Mouse (Mus musculus) heart, embryonic 15.5 days (tissue): ENCODE data around the gene Med24. TPM values are rescaled to one million over a fixed set of nuclear protein-coding genes. Genes with fewer than 3 reads are reported as not detected.
A peak's percentile ranks its signal among the peaks of the same experiment; 100 is the strongest.

Experiments used
- ATAC-seq: fragments of 200-750 bp; cut with Nextera tagmentation; replicated peaks from 2 replicates; pipeline ENCODE4 v1.8.0; 2017; ENCODE audit warnings: low read depth, moderate TSS enrichment; ENCODE audit not compliant: insufficient number of reproducible peaks, insufficient read depth, low FRiP score
- H3K27ac ChIP-seq: fragments of 300-500 bp; sonication (generic); 2 replicates; pipeline ENCODE4 v1.5.1; 2015; ENCODE audit warnings: mild to moderate bottlenecking, inconsistent platforms
- H3K27me3 ChIP-seq: fragments of 300-500 bp; sonication (generic); 2 replicates; pipeline ENCODE4 v1.6.1; 2015; ENCODE audit warnings: inconsistent platforms
- H3K36me3 ChIP-seq: fragments of 300-500 bp; sonication (generic); 2 replicates; pipeline ENCODE4 v1.6.1; 2015; ENCODE audit warnings: mild to moderate bottlenecking, inconsistent platforms
- H3K4me1 ChIP-seq: fragments of 300-500 bp; sonication (generic); replicated peaks from 2 replicates; pipeline ENCODE4 v1.6.1; 2015; ENCODE audit warnings: inconsistent platforms
- H3K4me2 ChIP-seq: fragments of 300-500 bp; sonication (generic); 2 replicates; pipeline ENCODE4 v1.6.1; 2015; ENCODE audit warnings: inconsistent platforms, mild to moderate bottlenecking, moderate library complexity
- H3K4me3 ChIP-seq: fragments of 300-500 bp; sonication (generic); 2 replicates; pipeline ENCODE4 v1.5.1; 2015; ENCODE audit warnings: mild to moderate bottlenecking, inconsistent platforms
- H3K9ac ChIP-seq: fragments of 300-500 bp; sonication (generic); 2 replicates; pipeline ENCODE4 v1.6.1; 2015; ENCODE audit warnings: mild to moderate bottlenecking, inconsistent platforms
- H3K9me3 ChIP-seq: fragments of 300-500 bp; sonication (generic); replicated peaks from 2 replicates; pipeline ENCODE4 v1.6.1; 2016; ENCODE audit warnings: inconsistent platforms
- WGBS: fragments of 180-500 bp; shearing (Covaris S2); methylation state at CpG from one replicate; pipeline ENCODE4 v1.1.7; 2015; ENCODE audit warnings: mixed read lengths; 5-methylcytosine and 5-hydroxymethylcytosine counted together
- polyA plus RNA-seq: library from polyadenylated mRNA; unstranded; fragments of >200 nt; fragmentation: Nextera tagmentation; extraction: Ambion mirVana; gene quantifications from 2 replicates; pipeline ENCODE4 v1.2.1, GENCODE M21; 2015

The Med24 gene
- polyA plus RNA-seq, 1 experiment from 2014 or later: 33.5 TPM

GRCm38 (mm10) chr11:98710416-98711045 is 18.7 kb downstream of the Med24 start:
- H3K4me2 ChIP-seq: 0 out of 2 replicates have a peak overlapping the region, but pooled peaks have one; percentile 14
- H3K27me3 ChIP-seq: no peaks in the 10 kb centered on the region
- H3K36me3 ChIP-seq: peaks cover 48% of the 10 kb centered on the region; the same call in 1 of the 2 replicates
- peaks cover 37% of the 10 kb centered on the region for H3K4me1 ChIP-seq
- peak; percentile 21; the same call in 1 of the 2 replicates for ATAC-seq
- no peak overlapping the region for H3K4me3 ChIP-seq
- WGBS: 38% methylated on average over 12 of the region's 12 CpGs
- H3K9ac ChIP-seq: no peak overlapping the region
- H3K9me3 ChIP-seq: no peaks in the 10 kb centered on the region
- H3K27ac ChIP-seq: peak overlapping the region; percentile 84

- Histone ChIP-seq H3K9me3 (no peaks in the 10 kb centered on the region), H3K36me3 (peaks cover 43% of the 10 kb centered on the region), H3K4me1 (peaks cover 37% of the 10 kb centered on the region), H3K4me2 (0 out of 2 replicates have a peak overlapping the region, but pooled peaks have one; percentile 0), H3K27ac (peak overlapping the region; percentile 84), H3K9ac (0 out of 2 replicates have a peak overlapping the region, but pooled peaks have one; percentile 13), H3K4me3 (no peak overlapping the region), H3K27me3 (no peaks in the 10 kb centered on the region)
- no peak for ATAC-seq
- WGBS: 56% methylated on average over 26 of the region's 26 CpGs
Measured at GRCm38 (mm10) chr11:98709001-98709741, 20.1 kb downstream of the Med24 start.

GRCm38 (mm10) chr11:98708282-98708956 is 20.8 kb downstream of the Med24 start:
- WGBS: 72% methylated on average over 19 of the region's 19 CpGs
- ATAC-seq: no peak; the same call in 1 of the 2 replicates

GRCm38 (mm10) chr11:98707401-98708281 is 21.6 kb downstream of the Med24 start:
- H3K4me1 ChIP-seq: peaks cover 37% of the 10 kb centered on the region
- ATAC-seq: peak; percentile 67
- no peak overlapping the region for H3K9ac ChIP-seq
- H3K4me3 ChIP-seq: no peak overlapping the region
- peak overlapping the region; percentile 19; the same call in 1 of the 2 replicates for H3K4me2 ChIP-seq
- H3K9me3 ChIP-seq: no peaks in the 10 kb centered on the region
- H3K27ac ChIP-seq: peak overlapping the region; percentile 84
- WGBS: 65% methylated on average over 22 of the region's 22 CpGs
- peaks cover 28% of the 10 kb centered on the region for H3K36me3 ChIP-seq
- H3K27me3 ChIP-seq: no peaks in the 10 kb centered on the region

More at GRCm38 (mm10) chr11:98708282-98708956, 20.8 kb downstream of the Med24 start:
- Histone ChIP-seq H3K27ac (peak overlapping the region; percentile 84), H3K4me3 (no peak overlapping the region), H3K9ac (no peak overlapping the region), H3K4me2 (peak overlapping the region; percentile 19; the same call in 1 of the 2 replicates), H3K4me1 (peaks cover 37% of the 10 kb centered on the region), H3K9me3 (no peaks in the 10 kb centered on the region), H3K27me3 (no peaks in the 10 kb centered on the region), H3K36me3 (peaks cover 35% of the 10 kb centered on the region)

- Histone ChIP-seq H3K9me3 (no peaks in the 10 kb centered on the region), H3K4me2 (no peak overlapping the region), H3K4me3 (no peak overlapping the region), H3K9ac (no peak overlapping the region), H3K36me3 (peaks cover 19% of the 10 kb centered on the region), H3K27me3 (0 out of 2 replicates have a peak, but pooled peaks cover 3% of the 10 kb centered on the region), H3K27ac (no peak overlapping the region), H3K4me1 (peaks cover 39% of the 10 kb centered on the region)
- no peak for ATAC-seq
- 85% methylated on average over 10 of the region's 10 CpGs for WGBS
Measured at GRCm38 (mm10) chr11:98705021-98705420, 24.2 kb downstream of the Med24 start.

- no peak overlapping the region for H3K4me3 ChIP-seq
- H3K9me3 ChIP-seq: no peaks in the 10 kb centered on the region
- 0 out of 2 replicates have a peak, but pooled peaks cover 3% of the 10 kb centered on the region for H3K27me3 ChIP-seq
- H3K27ac ChIP-seq: no peak overlapping the region
- ATAC-seq: no peak
- H3K9ac ChIP-seq: no peak overlapping the region
- peaks cover 15% of the 10 kb centered on the region for H3K4me1 ChIP-seq
- H3K36me3 ChIP-seq: peaks cover 12% of the 10 kb centered on the region
- no peak overlapping the region for H3K4me2 ChIP-seq
- WGBS: 59% methylated on average over 5 of the region's 5 CpGs
Measured at GRCm38 (mm10) chr11:98702323-98702722, 26.9 kb downstream of the Med24 start.

- Histone ChIP-seq H3K36me3 (peaks cover 5% of the 10 kb centered on the region), H3K4me2 (no peak within 1 kb of the TSS), H3K9ac (0 out of 2 replicates have a peak within 1 kb of the TSS, but pooled peaks have one; percentile 1), H3K27me3 (0 out of 2 replicates have a peak, but pooled peaks cover 3% of the 10 kb centered on the region), H3K9me3 (no peaks in the 10 kb centered on the region), H3K4me1 (peaks cover 13% of the 10 kb centered on the region), H3K4me3 (no peak within 1 kb of the TSS), H3K27ac (no peak within 1 kb of the TSS)
- 50% methylated on average over 10 of the region's 10 CpGs for WGBS
- no peak for ATAC-seq
Measured at GRCm38 (mm10) chr11:98701213-98701670, 28.0 kb downstream of the Med24 start, which contains the start of gene Csf3. Csf3 (plus strand) TSS chr11:98701263.

GRCm38 (mm10) chr11:98699911-98700310 is 29.3 kb downstream of the Med24 start:
- H3K27me3 ChIP-seq: 0 out of 2 replicates have a peak, but pooled peaks cover 3% of the 10 kb centered on the region
- H3K4me3 ChIP-seq: no peak overlapping the region
- H3K4me1 ChIP-seq: peaks cover 19% of the 10 kb centered on the region
- H3K9ac ChIP-seq: no peak overlapping the region
- no peak overlapping the region for H3K27ac ChIP-seq
- peaks cover 8% of the 10 kb centered on the region for H3K36me3 ChIP-seq
- no peaks in the 10 kb centered on the region for H3K9me3 ChIP-seq
- no peak overlapping the region for H3K4me2 ChIP-seq
- 24% methylated on average over 4 of the region's 4 CpGs for WGBS
- ATAC-seq: no peak

- ATAC-seq: no peak
- Histone ChIP-seq H3K27ac (no peak overlapping the region), H3K4me3 (no peak overlapping the region), H3K36me3 (peaks cover 16% of the 10 kb centered on the region), H3K4me2 (no peak overlapping the region), H3K9ac (no peak overlapping the region), H3K4me1 (peaks cover 21% of the 10 kb centered on the region), H3K9me3 (no peaks in the 10 kb centered on the region), H3K27me3 (0 out of 2 replicates have a peak, but pooled peaks cover 3% of the 10 kb centered on the region)
- WGBS: 80% methylated on average over 16 of the region's 16 CpGs
Measured at GRCm38 (mm10) chr11:98698849-98699640, 30.2 kb downstream of the Med24 start.

GRCm38 (mm10) chr11:98697225-98697624 is 32.0 kb downstream of the Med24 start:
- H3K4me3 ChIP-seq: no peak overlapping the region
- H3K9ac ChIP-seq: no peak overlapping the region
- H3K4me2 ChIP-seq: no peak overlapping the region
- peaks cover 34% of the 10 kb centered on the region for H3K36me3 ChIP-seq
- ATAC-seq: no peak
- H3K4me1 ChIP-seq: peaks cover 25% of the 10 kb centered on the region
- 86% methylated on average over 12 of the region's 12 CpGs for WGBS
- no peak overlapping the region for H3K27ac ChIP-seq
- H3K9me3 ChIP-seq: no peaks in the 10 kb centered on the region
- 0 out of 2 replicates have a peak, but pooled peaks cover 3% of the 10 kb centered on the region for H3K27me3 ChIP-seq
